Mouse (Mus musculus): ENCODE measurements around the gene Mlx. TPM values are rescaled to one million over a fixed set of nuclear protein-coding genes. Genes with fewer than 3 reads are reported as not detected.

Mlx gene
- polyA plus RNA-seq, 1 experiment from 2014 or later = 43.6 TPM

DNA sequence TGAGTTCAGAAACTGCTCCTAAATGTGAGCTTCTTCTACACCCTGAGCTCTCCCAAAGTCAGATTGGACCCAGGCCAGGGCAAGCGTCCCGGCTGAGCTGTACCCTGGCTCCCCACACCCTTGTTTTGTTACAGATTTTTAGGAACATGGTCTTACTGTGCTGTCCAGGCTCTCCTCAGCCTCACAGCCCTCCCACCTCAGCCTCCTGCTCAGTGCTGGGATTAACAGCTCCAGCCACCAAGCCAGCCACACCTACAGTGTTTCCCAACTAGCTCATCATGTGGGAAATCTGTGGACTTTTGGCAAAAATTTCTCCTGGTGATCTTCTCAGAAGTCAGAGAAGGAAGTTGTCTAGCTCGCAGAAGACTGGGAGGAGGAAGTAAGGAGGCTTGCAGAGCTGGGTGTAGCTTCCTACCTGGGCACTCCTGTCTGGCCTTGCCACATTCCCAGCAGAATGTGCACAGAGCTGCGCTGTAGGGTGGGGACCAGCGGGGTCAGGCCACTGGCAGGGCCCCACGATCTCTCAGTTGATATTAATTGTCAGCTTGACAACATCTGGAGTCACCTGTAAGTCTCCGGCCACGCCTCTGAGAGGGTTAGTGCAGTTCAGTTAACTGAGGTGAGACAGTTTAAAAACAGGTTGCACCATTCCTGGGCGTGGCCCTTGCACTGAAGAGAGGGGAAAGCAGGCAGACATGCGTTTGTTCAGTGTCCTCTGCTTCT lies 34.2 kb upstream of the Mlx start:
- Histone ChIP-seq H3K27ac (ENCODE audit: low read depth) (0 out of 2 replicates have a peak overlapping the region, but pooled peaks have one; percentile 16), H3K4me3 (ENCODE audit: low read depth, low read length) (no peak overlapping the region), H3K4me2 (ENCODE audit: low read length) (no peak overlapping the region), H3K36me3 (ENCODE audit: control insufficient read depth, insufficient read depth, low read length) (peaks cover 38% of the 10 kb centered on the region), H3K9ac (ENCODE audit: low read length) (no peak overlapping the region), H3K9me3 (ENCODE audit: control insufficient read depth, low read length) (no peaks in the 10 kb centered on the region), H3K27me3 (replicated peaks; ENCODE audit: control insufficient read depth, insufficient read depth, low read length) (no peaks in the 10 kb centered on the region), H3K4me1 (replicated peaks; ENCODE audit: control insufficient read depth, insufficient read depth, low read length) (peaks cover 17% of the 10 kb centered on the region)
- ATAC-seq (replicated peaks; ENCODE audit: low FRiP score, low TSS enrichment, low read depth) (no peak), DNase-seq (ENCODE audit: low spot score) (peak; percentile 68)
- 86% methylated on average over 10 of the region's 10 CpGs for WGBS

DNA sequence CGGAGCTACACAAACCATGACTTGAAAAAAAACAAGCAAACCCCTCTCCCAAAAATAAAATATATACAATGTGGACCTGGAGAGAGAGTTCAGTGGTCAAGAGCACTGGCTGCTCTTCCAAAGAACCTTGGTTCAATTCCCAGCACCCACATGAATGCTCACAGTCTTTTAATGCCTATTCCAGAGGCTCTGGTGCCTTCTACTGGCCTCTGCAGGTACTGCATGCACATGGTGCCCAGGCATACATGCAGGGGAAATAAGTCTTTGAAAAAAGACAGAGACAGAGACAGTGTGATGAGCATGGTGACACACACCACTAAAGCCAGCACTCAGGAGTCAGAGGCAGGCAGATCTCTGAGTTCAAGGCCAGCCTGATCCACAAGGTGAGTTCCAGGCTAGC lies 33.1 kb upstream of the Mlx start:
- Histone ChIP-seq H3K9ac (ENCODE audit: low read length) (no peak overlapping the region), H3K36me3 (ENCODE audit: control insufficient read depth, insufficient read depth, low read length) (peaks cover 28% of the 10 kb centered on the region), H3K4me3 (ENCODE audit: low read depth, low read length) (no peak overlapping the region), H3K4me2 (ENCODE audit: low read length) (no peak overlapping the region), H3K9me3 (ENCODE audit: control insufficient read depth, low read length) (no peaks in the 10 kb centered on the region), H3K27ac (ENCODE audit: low read depth) (no peak overlapping the region), H3K27me3 (replicated peaks; ENCODE audit: control insufficient read depth, insufficient read depth, low read length) (no peaks in the 10 kb centered on the region), H3K4me1 (replicated peaks; ENCODE audit: control insufficient read depth, insufficient read depth, low read length) (peaks cover 25% of the 10 kb centered on the region)
- ATAC-seq (replicated peaks; ENCODE audit: low FRiP score, low TSS enrichment, low read depth) = no peak
- DNase-seq (ENCODE audit: low spot score) = no peak
- 100% methylated on average over 1 of the region's 1 CpGs for WGBS

- Histone ChIP-seq H3K36me3 (ENCODE audit: control insufficient read depth, insufficient read depth, low read length) (peaks cover 23% of the 10 kb centered on the region), H3K4me3 (ENCODE audit: low read depth, low read length) (no peak overlapping the region), H3K27me3 (replicated peaks; ENCODE audit: control insufficient read depth, insufficient read depth, low read length) (no peaks in the 10 kb centered on the region), H3K4me2 (ENCODE audit: low read length) (no peak overlapping the region), H3K27ac (ENCODE audit: low read depth) (no peak overlapping the region), H3K9me3 (ENCODE audit: control insufficient read depth, low read length) (no peaks in the 10 kb centered on the region), H3K9ac (ENCODE audit: low read length) (no peak overlapping the region), H3K4me1 (replicated peaks; ENCODE audit: control insufficient read depth, insufficient read depth, low read length) (peaks cover 36% of the 10 kb centered on the region)
- DNase-seq (ENCODE audit: low spot score) (no peak), ATAC-seq (replicated peaks; ENCODE audit: low FRiP score, low TSS enrichment, low read depth) (no peak)
- 74% methylated on average over 14 of the region's 14 CpGs for WGBS
Measured at GRCm38 (mm10) chr11:101055418-101055817, 31.7 kb upstream of the Mlx start.

DNA sequence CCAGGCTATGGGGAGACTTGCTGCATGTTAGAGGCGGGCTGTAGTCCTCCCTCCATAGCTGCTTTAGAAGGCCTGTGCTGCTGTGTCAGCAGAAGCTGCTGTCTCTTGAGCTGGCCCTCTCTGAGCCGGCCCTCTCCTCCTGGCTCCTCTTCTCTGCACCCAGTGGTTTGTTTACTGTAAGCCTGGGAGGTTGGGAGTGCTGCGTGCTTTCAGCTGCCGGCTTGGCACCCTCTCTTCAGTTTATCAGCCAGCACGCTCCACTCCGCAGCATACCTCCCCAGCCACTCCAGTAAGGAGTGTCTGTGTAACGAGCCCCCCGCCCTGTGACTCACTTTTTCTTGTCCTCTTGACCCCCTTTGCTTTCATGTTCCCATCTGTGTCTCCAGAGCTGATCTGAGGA lies 30.2 kb upstream of the Mlx start:
- Histone ChIP-seq H3K27ac (ENCODE audit: low read depth) (peak overlapping the region; percentile 90), H3K4me1 (replicated peaks; ENCODE audit: control insufficient read depth, insufficient read depth, low read length) (peaks cover 48% of the 10 kb centered on the region), H3K4me2 (ENCODE audit: low read length) (peak overlapping the region; percentile 26; the same call in 1 of the 2 replicates), H3K9me3 (ENCODE audit: control insufficient read depth, low read length) (no peaks in the 10 kb centered on the region), H3K9ac (ENCODE audit: low read length) (0 out of 2 replicates have a peak overlapping the region, but pooled peaks have one; percentile 22), H3K27me3 (replicated peaks; ENCODE audit: control insufficient read depth, insufficient read depth, low read length) (no peaks in the 10 kb centered on the region), H3K36me3 (ENCODE audit: control insufficient read depth, insufficient read depth, low read length) (peaks cover 22% of the 10 kb centered on the region), H3K4me3 (ENCODE audit: low read depth, low read length) (no peak overlapping the region)
- peak; percentile 75 for DNase-seq (ENCODE audit: low spot score)
- ATAC-seq (replicated peaks; ENCODE audit: low FRiP score, low TSS enrichment, low read depth) = peak; percentile 40
- 23% methylated on average over 8 of the region's 8 CpGs for WGBS

- H3K9me3 ChIP-seq (ENCODE audit: control insufficient read depth, low read length) = no peaks in the 10 kb centered on the region
- no peak overlapping the region for H3K4me3 ChIP-seq (ENCODE audit: low read depth, low read length)
- H3K4me1 ChIP-seq (replicated peaks; ENCODE audit: control insufficient read depth, insufficient read depth, low read length) = peaks cover 56% of the 10 kb centered on the region
- ATAC-seq (replicated peaks; ENCODE audit: low FRiP score, low TSS enrichment, low read depth) = no peak
- H3K27ac ChIP-seq (ENCODE audit: low read depth) = peak overlapping the region; percentile 90; the same call in 1 of the 2 replicates
- 26% methylated on average over 5 of the region's 5 CpGs for WGBS
- H3K9ac ChIP-seq (ENCODE audit: low read length) = no peak overlapping the region
- H3K4me2 ChIP-seq (ENCODE audit: low read length) = no peak overlapping the region
- no peaks in the 10 kb centered on the region for H3K27me3 ChIP-seq (replicated peaks; ENCODE audit: control insufficient read depth, insufficient read depth, low read length)
- peaks cover 14% of the 10 kb centered on the region for H3K36me3 ChIP-seq (ENCODE audit: control insufficient read depth, insufficient read depth, low read length)
- peak; percentile 97 for DNase-seq (ENCODE audit: low spot score)
Measured at GRCm38 (mm10) chr11:101057860-101058259, 29.2 kb upstream of the Mlx start.

DNA sequence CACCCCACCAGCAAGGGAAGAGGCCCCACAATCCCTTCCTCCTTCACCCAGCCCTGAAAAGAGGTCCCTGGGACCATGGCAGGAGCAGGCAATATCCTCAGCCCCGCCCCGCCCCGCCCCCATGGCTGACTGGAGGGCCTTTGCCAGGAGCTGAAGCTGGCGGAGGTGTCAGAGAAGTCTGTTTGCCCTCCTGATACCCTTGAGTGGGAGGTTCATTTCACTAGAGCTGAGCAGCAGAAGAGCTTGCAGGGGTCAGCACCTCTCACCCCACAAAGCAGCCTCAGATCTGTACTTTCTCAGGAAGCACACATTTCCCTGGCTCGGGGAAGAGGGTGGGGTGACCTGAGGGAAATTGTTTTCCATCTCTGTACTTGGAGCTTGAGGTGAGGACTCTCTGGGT lies 28.4 kb upstream of the Mlx start:
- DNase-seq (ENCODE audit: low spot score) = no peak
- Histone ChIP-seq H3K4me1 (replicated peaks; ENCODE audit: control insufficient read depth, insufficient read depth, low read length) (peaks cover 64% of the 10 kb centered on the region), H3K36me3 (ENCODE audit: control insufficient read depth, insufficient read depth, low read length) (peaks cover 11% of the 10 kb centered on the region), H3K4me3 (ENCODE audit: low read depth, low read length) (no peak overlapping the region), H3K9ac (ENCODE audit: low read length) (no peak overlapping the region), H3K4me2 (ENCODE audit: low read length) (no peak overlapping the region), H3K27ac (ENCODE audit: low read depth) (peak overlapping the region; percentile 90; the same call in 1 of the 2 replicates), H3K27me3 (replicated peaks; ENCODE audit: control insufficient read depth, insufficient read depth, low read length) (no peaks in the 10 kb centered on the region), H3K9me3 (ENCODE audit: control insufficient read depth, low read length) (no peaks in the 10 kb centered on the region)
- WGBS = 52% methylated on average over 5 of the region's 5 CpGs
- ATAC-seq (replicated peaks; ENCODE audit: low FRiP score, low TSS enrichment, low read depth) = no peak

GRCm38 (mm10) chr11:101059473-101059872 lies 27.6 kb upstream of the Mlx start:
- 80% methylated on average over 10 of the region's 10 CpGs for WGBS
- DNase-seq (ENCODE audit: low spot score) (no peak), ATAC-seq (replicated peaks; ENCODE audit: low FRiP score, low TSS enrichment, low read depth) (no peak)
- H3K4me3 ChIP-seq (ENCODE audit: low read depth, low read length) = no peak overlapping the region
- peak overlapping the region; percentile 90 for H3K27ac ChIP-seq (ENCODE audit: low read depth)
- H3K9ac ChIP-seq (ENCODE audit: low read length) = no peak overlapping the region
- peaks cover 72% of the 10 kb centered on the region for H3K4me1 ChIP-seq (replicated peaks; ENCODE audit: control insufficient read depth, insufficient read depth, low read length)
- H3K36me3 ChIP-seq (ENCODE audit: control insufficient read depth, insufficient read depth, low read length) = peaks cover 11% of the 10 kb centered on the region
- H3K4me2 ChIP-seq (ENCODE audit: low read length) = no peak overlapping the region
- no peaks in the 10 kb centered on the region for H3K27me3 ChIP-seq (replicated peaks; ENCODE audit: control insufficient read depth, insufficient read depth, low read length)
- H3K9me3 ChIP-seq (ENCODE audit: control insufficient read depth, low read length) = no peaks in the 10 kb centered on the region

- Histone ChIP-seq H3K4me1 (replicated peaks; ENCODE audit: control insufficient read depth, insufficient read depth, low read length) (peaks cover 74% of the 10 kb centered on the region), H3K9ac (ENCODE audit: low read length) (no peak overlapping the region), H3K9me3 (ENCODE audit: control insufficient read depth, low read length) (no peaks in the 10 kb centered on the region), H3K36me3 (ENCODE audit: control insufficient read depth, insufficient read depth, low read length) (peaks cover 5% of the 10 kb centered on the region), H3K4me2 (ENCODE audit: low read length) (no peak overlapping the region), H3K27ac (ENCODE audit: low read depth) (peak overlapping the region; percentile 90), H3K4me3 (ENCODE audit: low read depth, low read length) (no peak overlapping the region), H3K27me3 (replicated peaks; ENCODE audit: control insufficient read depth, insufficient read depth, low read length) (no peaks in the 10 kb centered on the region)
- 35% methylated on average over 8 of the region's 8 CpGs for WGBS
- ATAC-seq (replicated peaks; ENCODE audit: low FRiP score, low TSS enrichment, low read depth) = peak; percentile 36; the same call in 1 of the 2 replicates
- peak; percentile 66 for DNase-seq (ENCODE audit: low spot score)
Measured at GRCm38 (mm10) chr11:101060126-101060525, 27.0 kb upstream of the Mlx start.

- no peak overlapping the region for H3K9ac ChIP-seq (ENCODE audit: low read length)
- ATAC-seq (replicated peaks; ENCODE audit: low FRiP score, low TSS enrichment, low read depth) (no peak), DNase-seq (ENCODE audit: low spot score) (no peak)
- WGBS = 80% methylated on average over 5 of the region's 5 CpGs
- H3K9me3 ChIP-seq (ENCODE audit: control insufficient read depth, low read length) = no peaks in the 10 kb centered on the region
- peak overlapping the region; percentile 90 for H3K27ac ChIP-seq (ENCODE audit: low read depth)
- peaks cover 74% of the 10 kb centered on the region for H3K4me1 ChIP-seq (replicated peaks; ENCODE audit: control insufficient read depth, insufficient read depth, low read length)
- H3K4me2 ChIP-seq (ENCODE audit: low read length) = no peak overlapping the region
- H3K27me3 ChIP-seq (replicated peaks; ENCODE audit: control insufficient read depth, insufficient read depth, low read length) = no peaks in the 10 kb centered on the region
- no peaks in the 10 kb centered on the region for H3K36me3 ChIP-seq (ENCODE audit: control insufficient read depth, insufficient read depth, low read length)
- no peak overlapping the region for H3K4me3 ChIP-seq (ENCODE audit: low read depth, low read length)
Measured at GRCm38 (mm10) chr11:101061049-101061448, 26.0 kb upstream of the Mlx start.
